Mouse (Mus musculus): ENCODE results near the gene Prnd. TPM values are rescaled to one million over a fixed set of nuclear protein-coding genes. Genes with fewer than 3 reads are reported as not detected.

The Prnd gene
- 18.4 and 19.0 TPM in 2 replicates for polyA plus RNA-seq (2015; fragmentation: Nextera tagmentation; extraction: Ambion mirVana)

- Histone ChIP-seq H3K4me3 (0 out of 2 replicates have a peak within 1 kb of the TSS, but pooled peaks have one; percentile 4), H3K27ac (replicated peaks) (no peak within 1 kb of the TSS), H3K9me3 (no peaks in the 10 kb centered on the region), H3K4me2 (peak within 1 kb of the TSS; percentile 41), H3K27me3 (replicated peaks) (peaks cover 37% of the 10 kb centered on the region), H3K4me1 (peaks cover 36% of the 10 kb centered on the region), H3K36me3 (no peaks in the 10 kb centered on the region), H3K9ac (peak within 1 kb of the TSS; percentile 40; the same call in 1 of the 2 replicates)
- 7% methylated on average over 11 of the region's 11 CpGs for WGBS
- 0 out of 2 replicates have a peak, but pooled peaks have one; percentile 17 for ATAC-seq (ENCODE audit: extremely low read depth, insufficient number of reproducible peaks, low FRiP score, low TSS enrichment)
Measured at GRCm38 (mm10) chr2:131950598-131951095, at the start of gene Prnd. Gene Prnd, plus strand, starts transcription at chr2:131950861.

GRCm38 (mm10) chr2:131902423-131902822 is 48.2 kb upstream of the Prnd start:
- no peaks in the 10 kb centered on the region for H3K36me3 ChIP-seq
- no peaks in the 10 kb centered on the region for H3K27me3 ChIP-seq (replicated peaks)
- H3K27ac ChIP-seq (replicated peaks), result peak overlapping the region; percentile 93
- H3K4me2 ChIP-seq, result no peak overlapping the region
- H3K9ac ChIP-seq, result no peak overlapping the region
- H3K4me1 ChIP-seq, result peaks cover 42% of the 10 kb centered on the region
- WGBS, result 4% methylated on average over 1 of the region's 3 CpGs
- no peak for ATAC-seq (ENCODE audit: extremely low read depth, insufficient number of reproducible peaks, low FRiP score, low TSS enrichment)
- H3K9me3 ChIP-seq, result no peaks in the 10 kb centered on the region
- no peak overlapping the region for H3K4me3 ChIP-seq

GRCm38 (mm10) chr2:131902867-131903266 is 47.8 kb upstream of the Prnd start:
- no peaks in the 10 kb centered on the region for H3K9me3 ChIP-seq
- H3K4me2 ChIP-seq, result peak overlapping the region; percentile 45
- H3K27me3 ChIP-seq (replicated peaks), result no peaks in the 10 kb centered on the region
- no peaks in the 10 kb centered on the region for H3K36me3 ChIP-seq
- ATAC-seq (ENCODE audit: extremely low read depth, insufficient number of reproducible peaks, low FRiP score, low TSS enrichment), result peak; percentile 63; the same call in 1 of the 2 replicates
- H3K9ac ChIP-seq, result peak overlapping the region; percentile 58
- H3K27ac ChIP-seq (replicated peaks), result peak overlapping the region; percentile 93
- H3K4me3 ChIP-seq, result no peak overlapping the region
- H3K4me1 ChIP-seq, result peaks cover 42% of the 10 kb centered on the region
- WGBS, result 15% methylated on average over 8 of the region's 8 CpGs

GRCm38 (mm10) chr2:131905025-131905424 is 45.6 kb upstream of the Prnd start:
- no peak overlapping the region for H3K4me2 ChIP-seq
- ATAC-seq (ENCODE audit: extremely low read depth, insufficient number of reproducible peaks, low FRiP score, low TSS enrichment), result no peak
- no peaks in the 10 kb centered on the region for H3K9me3 ChIP-seq
- H3K36me3 ChIP-seq, result no peaks in the 10 kb centered on the region
- no peak overlapping the region for H3K4me3 ChIP-seq
- no peak overlapping the region for H3K9ac ChIP-seq
- peak overlapping the region; percentile 25; the same call in 1 of the 2 replicates for H3K27ac ChIP-seq (replicated peaks)
- H3K27me3 ChIP-seq (replicated peaks), result no peaks in the 10 kb centered on the region
- peaks cover 52% of the 10 kb centered on the region for H3K4me1 ChIP-seq
- WGBS, result 7% methylated on average over 5 of the region's 5 CpGs

GRCm38 (mm10) chr2:131905776-131906175 is 44.9 kb upstream of the Prnd start:
- Histone ChIP-seq H3K27ac (replicated peaks) (no peak overlapping the region), H3K9ac (no peak overlapping the region), H3K27me3 (replicated peaks) (no peaks in the 10 kb centered on the region), H3K4me1 (peaks cover 59% of the 10 kb centered on the region), H3K9me3 (no peaks in the 10 kb centered on the region), H3K36me3 (no peaks in the 10 kb centered on the region), H3K4me3 (no peak overlapping the region), H3K4me2 (no peak overlapping the region)
- 53% methylated on average over 6 of the region's 6 CpGs for WGBS
- ATAC-seq (ENCODE audit: extremely low read depth, insufficient number of reproducible peaks, low FRiP score, low TSS enrichment), result no peak

- WGBS, result 83% methylated on average over 3 of the region's 3 CpGs
- Histone ChIP-seq H3K36me3 (no peaks in the 10 kb centered on the region), H3K4me3 (no peak overlapping the region), H3K4me1 (peaks cover 64% of the 10 kb centered on the region), H3K9me3 (no peaks in the 10 kb centered on the region), H3K27ac (replicated peaks) (no peak overlapping the region), H3K27me3 (replicated peaks) (no peaks in the 10 kb centered on the region), H3K4me2 (no peak overlapping the region), H3K9ac (no peak overlapping the region)
- ATAC-seq (ENCODE audit: extremely low read depth, insufficient number of reproducible peaks, low FRiP score, low TSS enrichment), result no peak
Measured at GRCm38 (mm10) chr2:131906266-131906665, 44.4 kb upstream of the Prnd start.

- H3K9ac ChIP-seq, result no peak overlapping the region
- peaks cover 66% of the 10 kb centered on the region for H3K4me1 ChIP-seq
- H3K4me2 ChIP-seq, result no peak overlapping the region
- H3K9me3 ChIP-seq, result no peaks in the 10 kb centered on the region
- no peak overlapping the region for H3K4me3 ChIP-seq
- ATAC-seq (ENCODE audit: extremely low read depth, insufficient number of reproducible peaks, low FRiP score, low TSS enrichment), result no peak
- H3K27me3 ChIP-seq (replicated peaks), result no peaks in the 10 kb centered on the region
- no peak overlapping the region for H3K27ac ChIP-seq (replicated peaks)
- WGBS, result 71% methylated on average over 1 of the region's 1 CpGs
- no peaks in the 10 kb centered on the region for H3K36me3 ChIP-seq
Measured at GRCm38 (mm10) chr2:131906846-131907245, 43.8 kb upstream of the Prnd start.

GRCm38 (mm10) chr2:131907311-131907710 is 43.4 kb upstream of the Prnd start:
- 67% methylated on average over 5 of the region's 5 CpGs for WGBS
- H3K36me3 ChIP-seq, result peaks cover 3% of the 10 kb centered on the region; the same call in 1 of the 2 replicates
- ATAC-seq (ENCODE audit: extremely low read depth, insufficient number of reproducible peaks, low FRiP score, low TSS enrichment), result no peak

GRCm38 (mm10) chr2:131908351-131908861 is 42.3 kb upstream of the Prnd start:
- Histone ChIP-seq H3K9ac (no peak overlapping the region), H3K27ac (replicated peaks) (no peak overlapping the region), H3K4me2 (no peak overlapping the region), H3K27me3 (replicated peaks) (no peaks in the 10 kb centered on the region), H3K4me1 (peaks cover 61% of the 10 kb centered on the region), H3K9me3 (no peaks in the 10 kb centered on the region), H3K4me3 (no peak overlapping the region), H3K36me3 (peaks cover 7% of the 10 kb centered on the region)
- ATAC-seq (ENCODE audit: extremely low read depth, insufficient number of reproducible peaks, low FRiP score, low TSS enrichment), result no peak
- WGBS, result 85% methylated on average over 7 of the region's 7 CpGs

More at GRCm38 (mm10) chr2:131907311-131907710, 43.4 kb upstream of the Prnd start:
- Histone ChIP-seq H3K4me3 (no peak overlapping the region), H3K4me2 (no peak overlapping the region), H3K27me3 (replicated peaks) (no peaks in the 10 kb centered on the region), H3K9ac (no peak overlapping the region), H3K4me1 (peaks cover 65% of the 10 kb centered on the region), H3K27ac (replicated peaks) (no peak overlapping the region), H3K9me3 (no peaks in the 10 kb centered on the region)

GRCm38 (mm10) chr2:131908906-131909305 is 41.8 kb upstream of the Prnd start:
- WGBS, result 93% methylated on average over 1 of the region's 1 CpGs
- peak overlapping the region; percentile 83; the same call in 1 of the 2 replicates for H3K4me3 ChIP-seq
- no peak for ATAC-seq (ENCODE audit: extremely low read depth, insufficient number of reproducible peaks, low FRiP score, low TSS enrichment)
- peak overlapping the region; percentile 83; the same call in 1 of the 2 replicates for H3K4me2 ChIP-seq
- no peaks in the 10 kb centered on the region for H3K9me3 ChIP-seq
- peaks cover 12% of the 10 kb centered on the region for H3K36me3 ChIP-seq
- H3K27ac ChIP-seq (replicated peaks), result no peak overlapping the region
- no peak overlapping the region for H3K9ac ChIP-seq
- H3K27me3 ChIP-seq (replicated peaks), result no peaks in the 10 kb centered on the region
- peaks cover 57% of the 10 kb centered on the region for H3K4me1 ChIP-seq

GRCm38 (mm10) chr2:131909683-131910572 is 40.7 kb upstream of the Prnd start, which contains the start of the genes Prnp and Prn:
Gene Prnp, plus strand, starts transcription at chr2:131909928.
Gene Prn, plus strand, starts transcription at chr2:131909957.
- H3K4me3 ChIP-seq, result peak within 1 kb of the TSS; percentile 83
- H3K9me3 ChIP-seq, result no peaks in the 10 kb centered on the region
- H3K4me2 ChIP-seq, result peak within 1 kb of the TSS; percentile 83
- peaks cover 18% of the 10 kb centered on the region for H3K36me3 ChIP-seq
- WGBS, result 5% methylated on average over 52 of the region's 52 CpGs
- ATAC-seq (ENCODE audit: extremely low read depth, insufficient number of reproducible peaks, low FRiP score, low TSS enrichment), result peak; percentile 90
- H3K4me1 ChIP-seq, result peaks cover 47% of the 10 kb centered on the region
- H3K27me3 ChIP-seq (replicated peaks), result no peaks in the 10 kb centered on the region
- H3K9ac ChIP-seq, result peak within 1 kb of the TSS; percentile 92
- H3K27ac ChIP-seq (replicated peaks), result peak within 1 kb of the TSS; percentile 90
